Mouse (Mus musculus) cerebellum, postnatal 14 days (tissue): ENCODE measurements at regions not wholly inside any gene's neighbourhood (a gene's known extent, or its start where the extent isn't known, plus 50 kb on each side); places are given as distances from the start of the nearest gene placed in this dataset.
"Not testable (repeated sequence)": the region's sequence is repeated elsewhere in the genome, so short reads cannot be mapped to it uniquely, and the experiment has no call there.

Experiments
- DNase-seq, 2 experiments: peaks; one replicate each; pipeline ENCODE4 v3.0.0; 2021; ENCODE audit warnings: mixed read lengths in 2 of 2

GRCm38 (mm10) chr2:181930037-181930436, 60.9 kb upstream of the Gm14496 start:
- no peak for DNase-seq

GRCm38 (mm10) chr2:181930538-181930937, 60.4 kb upstream of the Gm14496 start:
- not testable (repeated sequence) for DNase-seq

GRCm38 (mm10) chr2:181931077-181931815, 59.7 kb upstream of the Gm14496 start:
- DNase-seq: peak; percentile 37 to 68

GRCm38 (mm10) chr2:181931918-181932605, 58.9 kb upstream of the Gm14496 start:
- DNase-seq: peak in 1 of 2 experiments; percentile 3
